8 mouse cellular contexts compared by ENCODE assay signal in genomic region chr10:75647362-75647761, GRCm38 (mm10). TPM values are rescaled to one million over a fixed set of nuclear protein-coding genes. Genes with fewer than 3 reads are reported as not detected.
DNase-seq lines count a peak whose midpoint lies in the region; ATAC-seq lines count a peak whose summit lies in the region.

No protein-coding gene starts in this region.

- peak overlapping the region; percentile 42 for H3K27ac ChIP-seq in midbrain, embryonic 16.5 days (ENCODE audit: low read length)

- H3K9ac ChIP-seq in midbrain, embryonic 16.5 days (ENCODE audit: low read depth, low read length), result no peak overlapping the region

- DNase-seq in heart, adult 11 months, result peak; percentile 97
- no peak for DNase-seq in heart, postnatal 25 days (ENCODE audit: low spot score)
- DNase-seq in NIH3T3 (ENCODE audit: low read depth), result peak; percentile 77
- peak; percentile 63 for DNase-seq in gastrocnemius, postnatal 25 days
- DNase-seq in kidney, adult 9 months, result peak; percentile 87
- DNase-seq in embryo, embryonic 10.5 days (ENCODE audit: low spot score), result no peak
- DNase-seq in thymus, postnatal 10 days (ENCODE audit: low spot score in 2 of 2), result no peak

- no peaks in the 10 kb centered on the region for H3K27me3 ChIP-seq in midbrain, embryonic 16.5 days (ENCODE audit: control insufficient read depth, insufficient read depth, low read depth, low read length)

- H3K4me2 ChIP-seq in midbrain, embryonic 16.5 days (ENCODE audit: low read length), result no peak overlapping the region

- no peak for ATAC-seq in midbrain, embryonic 16.5 days

- H3K4me3 ChIP-seq in midbrain, embryonic 16.5 days (ENCODE audit: low read depth, low read length), result no peak overlapping the region

- WGBS in midbrain, embryonic 16.5 days, result 87% methylated on average over 3 of the region's 3 CpGs

- peaks cover 31% of the 10 kb centered on the region for H3K36me3 ChIP-seq in midbrain, embryonic 16.5 days (ENCODE audit: control insufficient read depth, insufficient read depth, low read length)

- H3K4me1 ChIP-seq in midbrain, embryonic 16.5 days (ENCODE audit: control insufficient read depth, insufficient read depth, low read length), result peaks cover 10% of the 10 kb centered on the region; the same call in 1 of the 2 replicates

- H3K9me3 ChIP-seq in midbrain, embryonic 16.5 days (replicated peaks; ENCODE audit: control insufficient read depth, low read length, poor library complexity, severe bottlenecking), result no peaks in the 10 kb centered on the region

- intact Hi-C loops in heart, postnatal 25 days (cut with DNase I), result no loop called here

RNA-seq across cellular contexts. Expression of gene Susd2, which starts 3.6 kb away (rescaled TPM):
- total RNA-seq in heart, postnatal 25 days (2021), result 1 to 10 TPM; 1.6 to 2.0 TPM
- total RNA-seq in gastrocnemius, postnatal 25 days (2021), result 1 to 10 TPM; 1.3 to 1.8 TPM
- 3.1 and 4.9 TPM in 2 replicates for polyA plus RNA-seq in midbrain, embryonic 16.5 days (2015; fragmentation: Nextera tagmentation; extraction: Ambion mirVana)

RNA-seq across cellular contexts. Expression of gene Ggt5, which starts 58.2 kb away (rescaled TPM):
- total RNA-seq in heart, postnatal 25 days (2021), result 1 to 10 TPM; 5.3 to 6.9 TPM
- 1 to 10 TPM; 4.9 to 5.3 TPM for total RNA-seq in gastrocnemius, postnatal 25 days (2021)
- 2.1 and 2.5 TPM in 2 replicates for polyA plus RNA-seq in midbrain, embryonic 16.5 days (2015; fragmentation: Nextera tagmentation; extraction: Ambion mirVana)

Comparison
In these comparisons a context has a peak if more than half of its experiments do, and no peak if none do; other contexts are left out.
1. DNase-seq: peak in heart, adult 11 months (single experiment), NIH3T3 (single experiment), gastrocnemius, postnatal 25 days (single experiment) and kidney, adult 9 months (single experiment); none in heart, postnatal 25 days (single experiment), embryo, embryonic 10.5 days (single experiment) and thymus, postnatal 10 days (0 of 2).